Mouse (Mus musculus): ENCODE data around the gene Olfr847.

Gene Olfr847

GRCm38 (mm10) chr9:19378569-19378968 is at the start of gene Olfr847:
Olfr847 (minus strand) TSS chr9:19378669.
- no peak for DNase-seq (ENCODE audit: low read depth, low spot score)

- no peak for DNase-seq (ENCODE audit: low read depth, low spot score)
These were observed 14.6 kb downstream of the Olfr847 start, which contains the start of gene Olfr846 for GRCm38 (mm10) chr9:19363905-19364304. Olfr846 (minus strand) TSS chr9:19364005.

- no peak for DNase-seq (ENCODE audit: low read depth, low spot score)
These were observed 42.3 kb downstream of the Olfr847 start, which contains the start of gene Olfr845 for GRCm38 (mm10) chr9:19336157-19336556. Olfr845 (plus strand) TSS chr9:19336457.

All from telencephalon, adult 2 months (tissue).